Mouse (Mus musculus) kidney, adult 18-20 months (tissue): ENCODE measurements around the gene Vmn1r228.

Experiments
- DNase-seq: peaks from one replicate; pipeline ENCODE4 v3.0.0; 2021

Gene Vmn1r228

DNA sequence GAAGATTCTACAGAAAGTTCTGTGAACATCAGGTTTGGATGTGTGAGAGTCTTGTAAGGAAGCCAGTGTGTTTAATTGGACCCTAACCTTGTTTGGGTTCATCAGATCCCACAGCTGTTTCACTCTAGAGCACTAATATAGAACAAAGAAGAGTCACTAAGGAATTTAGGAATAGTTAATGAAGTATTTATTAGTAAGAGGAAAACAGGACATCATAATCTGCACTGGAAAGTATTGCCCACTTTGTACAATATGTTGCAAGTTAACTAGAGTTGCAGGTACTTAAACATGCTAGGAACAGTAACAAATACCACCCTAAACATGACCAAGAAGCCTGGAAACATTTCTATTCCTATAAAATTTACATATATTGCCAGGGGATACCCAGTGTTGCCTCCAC lies at the start of gene Vmn1r228:
Gene Vmn1r228, minus strand, starts transcription at position 101 of the 400 bp plus-strand sequence.
- no peak for DNase-seq

DNA sequence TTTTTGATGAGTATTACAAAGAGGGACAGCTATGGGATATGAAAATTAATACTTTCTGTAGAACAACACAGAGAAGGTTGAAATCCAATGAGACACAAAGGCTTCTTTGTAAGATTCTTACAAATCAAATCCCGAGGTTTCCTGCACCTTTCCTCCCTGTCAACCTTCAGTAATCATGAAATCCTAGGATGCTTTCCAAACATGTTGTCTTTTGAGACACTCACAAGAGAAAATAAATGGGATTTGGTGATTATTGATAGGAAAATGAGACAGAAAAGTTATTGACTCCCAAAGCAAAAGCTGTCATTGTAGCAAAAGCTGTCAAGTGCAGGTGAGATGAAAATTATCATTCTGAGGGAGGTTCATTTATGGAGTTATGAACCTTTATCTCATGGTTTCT lies 25.3 kb upstream of the Vmn1r228 start, which contains the start of gene Vmn1r229:
Gene Vmn1r229, plus strand, starts transcription at position 301 of the 400 bp plus-strand sequence.
- DNase-seq: no peak

DNA sequence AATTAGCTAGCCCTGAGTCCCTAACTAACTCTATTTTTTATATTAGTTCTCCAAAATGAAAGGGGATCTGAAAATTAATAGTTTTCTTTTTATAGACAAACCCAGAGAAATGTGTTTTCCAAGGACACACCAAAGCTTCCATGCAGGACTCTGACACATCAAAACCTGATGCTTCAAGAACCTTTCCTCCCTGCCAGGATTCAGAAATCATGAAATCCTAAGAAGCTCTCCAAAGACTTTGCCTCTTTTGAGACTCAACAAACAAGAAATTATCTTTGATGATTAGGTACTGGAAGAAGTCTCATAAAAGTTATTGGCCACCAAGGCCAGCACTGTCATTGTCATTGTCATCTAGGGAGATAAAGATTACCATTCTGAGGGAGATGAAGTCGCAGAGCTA lies 56.4 kb downstream of the Vmn1r228 start, which contains the start of gene Vmn1r227:
Gene Vmn1r227, plus strand, starts transcription at position 301 of the 400 bp plus-strand sequence.
- no peak for DNase-seq
